In genomic region chr14:51088166-51088969, GRCm38 (mm10) we compare ENCODE assay signal across 8 mouse cellular contexts. TPM values are rescaled to one million over a fixed set of nuclear protein-coding genes. Genes with fewer than 3 reads are reported as not detected.
DNase-seq lines count a peak whose midpoint lies in the region; ATAC-seq lines count a peak whose summit lies in the region.

No protein-coding gene starts in this region.

- H3K27ac ChIP-seq in embryonic facial prominence, embryonic 12.5 days = peak overlapping the region; percentile 83
- H3K27ac ChIP-seq in limb, embryonic 12.5 days = peak overlapping the region; percentile 75
- H3K27ac ChIP-seq in midbrain, embryonic 13.5 days = peak overlapping the region; percentile 22; the same call in 1 of the 2 replicates

- H3K9me3 ChIP-seq in embryonic facial prominence, embryonic 12.5 days = no peaks in the 10 kb centered on the region
- no peaks in the 10 kb centered on the region for H3K9me3 ChIP-seq in limb, embryonic 12.5 days
- H3K9me3 ChIP-seq in midbrain, embryonic 13.5 days = no peaks in the 10 kb centered on the region

- peak; percentile 91 for DNase-seq in A20 (ENCODE audit: low read depth, low spot score)
- peak; percentile 89 to 90 for DNase-seq in adrenal gland, postnatal 36 days
- peak; percentile 94 for DNase-seq in heart, adult 8-10 months (ENCODE audit: low spot score)
- peak; percentile 82 to 92 for DNase-seq in kidney, adult 8-10 months
- peak; percentile 68 to 80 for DNase-seq in spleen, adult 18-20 months

- peak overlapping the region; percentile 65 for H3K4me2 ChIP-seq in embryonic facial prominence, embryonic 12.5 days (replicated peaks)
- H3K4me2 ChIP-seq in limb, embryonic 12.5 days = peak overlapping the region; percentile 68
- peak overlapping the region; percentile 73 for H3K4me2 ChIP-seq in midbrain, embryonic 13.5 days (replicated peaks)

- no peaks in the 10 kb centered on the region for H3K36me3 ChIP-seq in embryonic facial prominence, embryonic 12.5 days
- H3K36me3 ChIP-seq in limb, embryonic 12.5 days = no peaks in the 10 kb centered on the region
- H3K36me3 ChIP-seq in midbrain, embryonic 13.5 days = no peaks in the 10 kb centered on the region

- WGBS in embryonic facial prominence, embryonic 12.5 days = under 1% methylated on average over 23 of the region's 23 CpGs
- 1% methylated on average over 23 of the region's 23 CpGs for WGBS in limb, embryonic 12.5 days
- WGBS in midbrain, embryonic 13.5 days = under 1% methylated on average over 23 of the region's 23 CpGs

- H3K4me3 ChIP-seq in embryonic facial prominence, embryonic 12.5 days = peak overlapping the region; percentile 72
- peak overlapping the region; percentile 59 for H3K4me3 ChIP-seq in limb, embryonic 12.5 days (replicated peaks)
- H3K4me3 ChIP-seq in midbrain, embryonic 13.5 days (replicated peaks) = peak overlapping the region; percentile 52

- H3K9ac ChIP-seq in embryonic facial prominence, embryonic 12.5 days = peak overlapping the region; percentile 49
- H3K9ac ChIP-seq in limb, embryonic 12.5 days (replicated peaks) = peak overlapping the region; percentile 51
- H3K9ac ChIP-seq in midbrain, embryonic 13.5 days (replicated peaks) = peak overlapping the region; percentile 60

- peak; percentile 44 for ATAC-seq in embryonic facial prominence, embryonic 12.5 days (ENCODE audit: insufficient number of reproducible peaks, insufficient read depth, low FRiP score, low TSS enrichment)
- ATAC-seq in limb, embryonic 12.5 days (ENCODE audit: insufficient number of reproducible peaks, insufficient read depth, low FRiP score, low TSS enrichment, low read depth) = peak; percentile 19; the same call in 1 of the 2 replicates
- peak; percentile 46 for ATAC-seq in midbrain, embryonic 13.5 days

- H3K4me1 ChIP-seq in embryonic facial prominence, embryonic 12.5 days = no peaks in the 10 kb centered on the region
- H3K4me1 ChIP-seq in limb, embryonic 12.5 days (replicated peaks) = 0 out of 2 replicates have a peak, but pooled peaks cover 7% of the 10 kb centered on the region
- peaks cover 21% of the 10 kb centered on the region for H3K4me1 ChIP-seq in midbrain, embryonic 13.5 days (replicated peaks)

- H3K27me3 ChIP-seq in embryonic facial prominence, embryonic 12.5 days = no peaks in the 10 kb centered on the region
- peaks cover 10% of the 10 kb centered on the region; the same call in 1 of the 2 replicates for H3K27me3 ChIP-seq in limb, embryonic 12.5 days
- H3K27me3 ChIP-seq in midbrain, embryonic 13.5 days = peaks cover 16% of the 10 kb centered on the region

RNA-seq across cellular contexts. Expression of gene Rnase4, which starts 2.5 kb away (rescaled TPM):
- 10 to 100 TPM; 40.6 to 52.3 TPM for total RNA-seq in adrenal gland, postnatal 36 days (2021)
- 17.8 and 18.9 TPM in 2 replicates for polyA plus RNA-seq in embryonic facial prominence, embryonic 12.5 days (2016; fragmentation: Nextera tagmentation; extraction: Ambion mirVana)
- 10 to 100 TPM; 38.7 to 52.9 (median 46.5) TPM for total RNA-seq in heart, adult 8-10 months (2022)
- polyA plus RNA-seq in limb, embryonic 12.5 days (2016; fragmentation: Nextera tagmentation; extraction: Ambion mirVana) = 14.1 and 15.8 TPM in 2 replicates
- 7.4 and 10.6 TPM in 2 replicates for polyA plus RNA-seq in midbrain, embryonic 13.5 days (2015; fragmentation: Nextera tagmentation; extraction: Ambion mirVana)

RNA-seq across cellular contexts. Expression of gene Ang, which starts 2.6 kb away (rescaled TPM):
- 1 to 10 TPM; 5.5 to 5.8 TPM for total RNA-seq in adrenal gland, postnatal 36 days (2021)
- 4.1 and 4.5 TPM in 2 replicates for polyA plus RNA-seq in embryonic facial prominence, embryonic 12.5 days (2016; fragmentation: Nextera tagmentation; extraction: Ambion mirVana)
- total RNA-seq in heart, adult 8-10 months (2022) = 1 to 10 TPM; 3.6 to 9.2 (median 4.9) TPM
- polyA plus RNA-seq in limb, embryonic 12.5 days (2016; fragmentation: Nextera tagmentation; extraction: Ambion mirVana) = 3.1 and 3.7 TPM in 2 replicates
- polyA plus RNA-seq in midbrain, embryonic 13.5 days (2015; fragmentation: Nextera tagmentation; extraction: Ambion mirVana) = 2.2 and 2.6 TPM in 2 replicates

RNA-seq across cellular contexts. Expression of gene Olfr750, which starts 14.1 kb away (rescaled TPM):
- not detected for total RNA-seq in adrenal gland, postnatal 36 days (2021)
- not detected in 2 replicates for polyA plus RNA-seq in embryonic facial prominence, embryonic 12.5 days (2016; fragmentation: Nextera tagmentation; extraction: Ambion mirVana)
- not detected for total RNA-seq in heart, adult 8-10 months (2022)
- polyA plus RNA-seq in limb, embryonic 12.5 days (2016; fragmentation: Nextera tagmentation; extraction: Ambion mirVana) = not detected in 2 replicates
- 0.03 TPM in 1 of 2 replicates, not detected in the other for polyA plus RNA-seq in midbrain, embryonic 13.5 days (2015; fragmentation: Nextera tagmentation; extraction: Ambion mirVana)

RNA-seq across cellular contexts. Expression of gene Eddm3b, which starts 25.9 kb away (rescaled TPM):
- total RNA-seq in adrenal gland, postnatal 36 days (2021) = not detected
- polyA plus RNA-seq in embryonic facial prominence, embryonic 12.5 days (2016; fragmentation: Nextera tagmentation; extraction: Ambion mirVana) = not detected in 2 replicates
- not detected for total RNA-seq in heart, adult 8-10 months (2022)
- not detected in 2 replicates for polyA plus RNA-seq in limb, embryonic 12.5 days (2016; fragmentation: Nextera tagmentation; extraction: Ambion mirVana)
- polyA plus RNA-seq in midbrain, embryonic 13.5 days (2015; fragmentation: Nextera tagmentation; extraction: Ambion mirVana) = not detected in 2 replicates

RNA-seq across cellular contexts. Expression of gene Rnase12, which starts 30.9 kb away (rescaled TPM):
- not detected for total RNA-seq in adrenal gland, postnatal 36 days (2021)
- polyA plus RNA-seq in embryonic facial prominence, embryonic 12.5 days (2016; fragmentation: Nextera tagmentation; extraction: Ambion mirVana) = not detected in 2 replicates
- total RNA-seq in heart, adult 8-10 months (2022) = not detected
- polyA plus RNA-seq in limb, embryonic 12.5 days (2016; fragmentation: Nextera tagmentation; extraction: Ambion mirVana) = 0.44 TPM in 1 of 2 replicates, not detected in the other
- not detected in 2 replicates for polyA plus RNA-seq in midbrain, embryonic 13.5 days (2015; fragmentation: Nextera tagmentation; extraction: Ambion mirVana)

Comparison
In these comparisons a context has a peak if more than half of its experiments do, and no peak if none do; other contexts are left out.
1. Peak in every context shown above with its lines: DNase-seq, ATAC-seq, H3K4me3 ChIP-seq and H3K27ac ChIP-seq.
2. H3K27ac ChIP-seq: peak in every context shown above with its lines; median percentile 83 in embryonic facial prominence, embryonic 12.5 days; 75 in limb, embryonic 12.5 days; 22 in midbrain, embryonic 13.5 days.